Mouse (Mus musculus): Measurements from ENCODE around the gene Ptprg. TPM values are rescaled to one million over a fixed set of nuclear protein-coding genes. Genes with fewer than 3 reads are reported as not detected.

The Ptprg gene
- polyA plus RNA-seq, 1 experiment from 2014 or later = 48.0 TPM

DNA sequence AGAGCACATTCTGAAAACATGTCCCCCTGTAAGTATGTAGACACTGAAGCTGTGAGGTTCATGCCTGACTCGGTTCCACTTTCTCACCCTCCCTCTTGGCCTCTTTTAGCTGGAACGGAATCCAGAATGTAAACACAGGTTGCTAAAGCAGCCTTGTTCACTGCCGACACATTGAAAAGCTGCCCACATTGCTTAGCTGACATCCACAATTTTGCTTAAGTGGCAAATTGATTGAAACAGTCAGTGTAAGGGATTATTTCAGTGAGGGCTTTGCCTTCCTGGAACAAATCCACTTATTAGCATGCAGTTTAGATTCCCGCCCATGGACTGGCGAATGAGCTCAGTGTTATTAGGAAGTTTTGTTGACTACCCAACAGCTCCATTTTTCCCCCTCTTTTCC, 532.8 kb downstream of the Ptprg start:
- peaks cover 8% of the 10 kb centered on the region for H3K4me1 ChIP-seq (replicated peaks; ENCODE audit: control insufficient read depth, insufficient read depth, low read length)
- ATAC-seq (replicated peaks; ENCODE audit: low FRiP score) (no peak), DNase-seq (ENCODE audit: low spot score) (no peak)
- H3K9ac ChIP-seq (ENCODE audit: low read length) = no peak overlapping the region
- 61% methylated on average over 5 of the region's 5 CpGs for WGBS
- H3K9me3 ChIP-seq (ENCODE audit: control insufficient read depth, low read length) = no peaks in the 10 kb centered on the region
- no peaks in the 10 kb centered on the region for H3K27me3 ChIP-seq (ENCODE audit: control insufficient read depth, insufficient read depth, low read length)
- H3K4me3 ChIP-seq (ENCODE audit: low read depth, low read length) = no peak overlapping the region
- no peak overlapping the region for H3K4me2 ChIP-seq (ENCODE audit: low read depth, low read length, severe bottlenecking)
- H3K36me3 ChIP-seq (ENCODE audit: control insufficient read depth, insufficient read depth, low read length) = no peaks in the 10 kb centered on the region
- no peak overlapping the region for H3K27ac ChIP-seq (ENCODE audit: low read depth, low read length)

DNA sequence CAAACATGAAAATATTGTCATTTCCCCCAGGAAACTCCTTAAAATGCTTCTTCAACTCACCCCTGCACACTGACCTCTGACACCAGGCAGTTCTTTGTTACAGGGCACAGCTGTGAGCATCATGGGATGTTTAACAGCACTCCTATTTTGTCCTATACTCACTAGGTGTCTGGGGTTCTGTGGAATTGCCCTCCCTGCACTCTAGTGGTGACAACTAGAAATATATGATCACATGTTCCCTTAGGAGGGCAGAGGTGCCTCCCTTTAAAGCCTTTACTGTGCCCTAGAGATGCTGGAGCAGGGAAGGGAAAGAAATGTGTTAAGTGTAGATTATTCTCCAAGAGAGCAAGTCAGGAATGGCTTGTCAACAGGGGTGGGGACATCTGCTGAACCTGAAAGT, 536.6 kb downstream of the Ptprg start:
- H3K36me3 ChIP-seq (ENCODE audit: control insufficient read depth, insufficient read depth, low read length) = no peaks in the 10 kb centered on the region
- H3K4me2 ChIP-seq (ENCODE audit: low read depth, low read length, severe bottlenecking) = no peak overlapping the region
- H3K9ac ChIP-seq (ENCODE audit: low read length) = no peak overlapping the region
- H3K27ac ChIP-seq (ENCODE audit: low read depth, low read length) = no peak overlapping the region
- peaks cover 4% of the 10 kb centered on the region; the same call in 1 of the 2 replicates for H3K4me1 ChIP-seq (replicated peaks; ENCODE audit: control insufficient read depth, insufficient read depth, low read length)
- H3K9me3 ChIP-seq (ENCODE audit: control insufficient read depth, low read length) = no peaks in the 10 kb centered on the region
- ATAC-seq (replicated peaks; ENCODE audit: low FRiP score) (no peak), DNase-seq (ENCODE audit: low spot score) (peak; percentile 2)
- H3K27me3 ChIP-seq (ENCODE audit: control insufficient read depth, insufficient read depth, low read length) = no peaks in the 10 kb centered on the region
- H3K4me3 ChIP-seq (ENCODE audit: low read depth, low read length) = no peak overlapping the region

DNA sequence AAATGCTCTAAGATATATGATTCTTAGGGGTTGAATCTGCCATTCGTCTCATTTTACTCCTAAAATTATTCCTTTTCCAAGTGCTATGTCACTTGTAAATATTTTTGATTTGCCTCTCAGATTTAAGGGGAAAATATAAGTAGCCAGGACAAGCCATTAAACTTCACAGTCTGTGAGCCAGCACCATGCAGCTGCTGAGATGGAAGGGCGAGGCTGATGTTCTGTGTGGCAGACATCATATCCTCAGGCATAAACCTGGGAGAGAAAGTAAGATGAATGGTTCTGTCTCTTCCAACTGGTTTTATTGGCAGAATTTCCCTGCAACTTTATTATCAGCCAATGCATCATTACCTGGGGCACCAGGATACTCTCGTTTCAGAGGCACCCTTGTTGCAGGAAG, 538.4 kb downstream of the Ptprg start:
- no peak overlapping the region for H3K4me2 ChIP-seq (ENCODE audit: low read depth, low read length, severe bottlenecking)
- no peak overlapping the region for H3K9ac ChIP-seq (ENCODE audit: low read length)
- no peak overlapping the region for H3K4me3 ChIP-seq (ENCODE audit: low read depth, low read length)
- 79% methylated on average over 3 of the region's 3 CpGs for WGBS
- no peaks in the 10 kb centered on the region for H3K4me1 ChIP-seq (replicated peaks; ENCODE audit: control insufficient read depth, insufficient read depth, low read length)
- H3K36me3 ChIP-seq (ENCODE audit: control insufficient read depth, insufficient read depth, low read length) = no peaks in the 10 kb centered on the region
- DNase-seq (ENCODE audit: low spot score) (peak; percentile 2), ATAC-seq (replicated peaks; ENCODE audit: low FRiP score) (no peak)
- no peaks in the 10 kb centered on the region for H3K27me3 ChIP-seq (ENCODE audit: control insufficient read depth, insufficient read depth, low read length)
- no peaks in the 10 kb centered on the region for H3K9me3 ChIP-seq (ENCODE audit: control insufficient read depth, low read length)
- H3K27ac ChIP-seq (ENCODE audit: low read depth, low read length) = no peak overlapping the region

DNA sequence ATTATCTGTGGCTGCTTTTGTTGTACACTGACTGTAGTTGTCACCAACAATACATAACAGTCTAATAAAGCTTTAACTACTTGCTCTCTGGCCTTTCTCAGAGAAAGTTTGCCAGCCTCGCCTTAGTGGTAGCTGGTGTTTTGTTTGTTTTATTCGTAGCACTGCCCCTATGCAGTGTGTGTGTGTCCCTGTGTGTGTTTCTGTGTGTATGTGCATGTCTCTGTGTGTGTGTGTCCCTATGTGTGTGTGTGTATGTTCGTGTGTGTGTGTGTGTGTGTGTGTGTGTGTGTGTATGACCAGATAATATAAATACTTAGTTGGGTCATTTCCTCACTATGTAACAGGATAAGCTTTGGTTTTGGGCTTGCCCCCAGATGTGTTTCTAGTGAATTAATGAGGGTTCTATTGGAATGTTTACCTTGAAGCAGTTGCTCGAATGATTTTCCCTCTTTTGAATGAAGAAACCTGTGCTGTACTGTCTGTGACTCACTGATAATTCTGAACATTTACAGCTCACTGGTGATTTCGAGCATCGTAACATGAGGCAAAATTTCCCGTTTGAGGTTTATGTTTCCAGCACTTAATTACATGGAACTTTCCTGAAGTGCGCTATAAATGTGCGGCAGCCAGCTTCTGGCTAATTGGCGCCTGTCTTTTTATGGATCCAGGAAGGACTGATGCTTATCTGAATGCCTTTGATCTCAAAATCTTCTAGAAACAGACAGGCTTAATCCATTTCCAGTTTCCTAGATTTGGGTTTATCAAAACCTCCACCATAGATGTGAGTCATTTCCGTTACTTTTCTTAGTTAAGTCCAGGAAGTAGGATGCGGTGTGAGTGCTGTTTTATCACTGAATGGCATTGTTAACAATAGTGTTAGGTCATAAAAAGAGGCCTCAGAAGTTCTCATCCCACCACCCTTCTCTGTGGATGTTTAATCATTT, 546.3 kb downstream of the Ptprg start:
- 80% methylated on average over 12 of the region's 12 CpGs for WGBS
- Histone ChIP-seq H3K27me3 (ENCODE audit: control insufficient read depth, insufficient read depth, low read length) (no peaks in the 10 kb centered on the region), H3K4me2 (ENCODE audit: low read depth, low read length, severe bottlenecking) (no peak overlapping the region), H3K4me3 (ENCODE audit: low read depth, low read length) (no peak overlapping the region), H3K9ac (ENCODE audit: low read length) (no peak overlapping the region), H3K4me1 (replicated peaks; ENCODE audit: control insufficient read depth, insufficient read depth, low read length) (no peaks in the 10 kb centered on the region), H3K27ac (ENCODE audit: low read depth, low read length) (no peak overlapping the region), H3K36me3 (ENCODE audit: control insufficient read depth, insufficient read depth, low read length) (no peaks in the 10 kb centered on the region), H3K9me3 (ENCODE audit: control insufficient read depth, low read length) (no peaks in the 10 kb centered on the region)
- ATAC-seq (replicated peaks; ENCODE audit: low FRiP score) (no peak), DNase-seq (ENCODE audit: low spot score) (no peak)

DNA sequence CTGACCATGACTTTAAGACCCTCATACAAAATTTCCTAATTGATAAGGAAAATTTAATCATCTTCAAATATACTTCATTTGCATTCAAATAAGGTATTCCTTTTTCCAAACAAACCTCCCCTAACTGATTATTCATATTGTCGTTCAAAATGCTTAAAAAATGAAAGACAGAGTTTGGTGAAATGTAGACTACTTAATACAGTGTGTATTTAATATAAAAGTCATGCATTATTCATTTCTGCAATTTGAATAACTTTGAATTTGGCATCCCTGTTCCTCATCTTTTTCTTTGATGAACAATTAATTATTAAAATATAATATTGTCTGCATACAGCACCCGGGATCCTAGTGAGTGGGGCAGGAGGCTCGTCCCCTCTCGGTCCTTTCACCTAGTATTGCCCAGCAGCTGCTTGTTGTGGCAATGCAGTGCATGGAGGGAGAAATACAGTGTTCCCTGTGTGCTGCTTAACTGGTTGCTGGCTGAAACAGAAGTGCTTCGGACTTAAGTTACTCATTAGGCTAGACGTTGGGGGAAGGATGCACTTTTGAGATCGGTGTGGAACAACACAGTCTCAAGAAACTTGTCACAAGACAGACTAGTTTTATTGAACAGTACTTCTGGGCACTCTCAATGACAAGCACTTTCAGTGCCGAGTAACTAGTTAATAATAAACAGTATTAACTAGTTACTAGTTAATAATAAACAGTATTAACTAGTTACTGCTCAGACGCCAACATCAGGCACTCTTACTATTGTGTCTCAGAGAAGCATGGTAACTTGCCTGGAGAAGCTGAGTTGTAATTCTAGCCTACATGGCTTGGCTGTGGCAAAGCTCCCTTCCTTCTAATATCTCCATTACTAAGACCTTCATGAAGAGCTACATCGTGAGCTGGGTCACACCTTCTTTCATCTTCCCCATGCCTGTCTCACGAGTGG, 549.3 kb downstream of the Ptprg start:
- Histone ChIP-seq H3K9ac (ENCODE audit: low read length) (no peak overlapping the region), H3K27ac (ENCODE audit: low read depth, low read length) (no peak overlapping the region), H3K27me3 (ENCODE audit: control insufficient read depth, insufficient read depth, low read length) (no peaks in the 10 kb centered on the region), H3K9me3 (ENCODE audit: control insufficient read depth, low read length) (no peaks in the 10 kb centered on the region), H3K4me2 (ENCODE audit: low read depth, low read length, severe bottlenecking) (no peak overlapping the region), H3K4me3 (ENCODE audit: low read depth, low read length) (no peak overlapping the region), H3K4me1 (replicated peaks; ENCODE audit: control insufficient read depth, insufficient read depth, low read length) (no peaks in the 10 kb centered on the region), H3K36me3 (ENCODE audit: control insufficient read depth, insufficient read depth, low read length) (no peaks in the 10 kb centered on the region)
- ATAC-seq (replicated peaks; ENCODE audit: low FRiP score) (no peak), DNase-seq (ENCODE audit: low spot score) (no peak)
- WGBS = 82% methylated on average over 11 of the region's 11 CpGs

DNA sequence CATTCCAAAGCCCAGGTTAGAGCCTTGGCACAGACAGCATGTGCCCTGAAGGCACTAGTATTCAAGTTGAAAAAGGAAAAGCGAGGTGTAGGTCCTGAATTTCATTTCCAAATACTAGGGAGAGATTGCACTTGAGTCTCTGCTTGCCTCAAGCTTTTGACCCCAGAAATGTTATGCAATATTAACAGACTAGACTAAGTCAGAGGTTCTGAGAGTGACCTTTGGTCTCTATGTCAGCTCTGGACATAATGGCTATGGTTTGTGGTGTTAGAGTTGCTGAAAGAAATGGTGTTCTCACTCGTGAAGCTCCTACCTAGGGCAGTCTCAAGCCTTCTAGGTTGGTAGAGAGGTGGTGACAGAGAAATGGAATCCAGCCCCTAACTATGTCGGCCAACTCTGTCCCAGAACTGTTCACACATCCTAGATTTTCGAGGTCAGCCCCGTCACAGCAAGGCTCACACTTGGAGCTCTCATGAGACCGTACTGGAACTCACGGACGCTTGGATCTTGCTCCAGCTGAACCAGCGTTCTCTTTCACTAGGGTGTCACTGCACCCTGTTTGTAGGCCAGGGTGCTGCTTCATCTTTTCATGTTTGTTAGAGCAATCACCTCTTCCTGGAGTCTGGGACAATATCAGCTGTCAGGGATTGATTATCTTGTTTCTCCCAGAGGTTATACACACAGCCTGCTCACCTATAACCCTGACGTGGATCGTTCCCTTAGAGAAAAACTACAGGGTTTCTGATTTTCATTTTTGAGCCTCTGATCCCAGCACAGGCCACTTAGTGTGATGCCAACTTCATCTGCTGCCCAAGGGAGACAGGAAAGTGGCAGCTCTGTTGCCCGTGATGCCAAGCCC, 551.2 kb downstream of the Ptprg start:
- no peak for DNase-seq (ENCODE audit: low spot score)
- Histone ChIP-seq H3K27ac (ENCODE audit: low read depth, low read length) (no peak overlapping the region), H3K9ac (ENCODE audit: low read length) (no peak overlapping the region), H3K36me3 (ENCODE audit: control insufficient read depth, insufficient read depth, low read length) (no peaks in the 10 kb centered on the region), H3K4me2 (ENCODE audit: low read depth, low read length, severe bottlenecking) (no peak overlapping the region), H3K9me3 (ENCODE audit: control insufficient read depth, low read length) (no peaks in the 10 kb centered on the region), H3K4me3 (ENCODE audit: low read depth, low read length) (no peak overlapping the region), H3K27me3 (ENCODE audit: control insufficient read depth, insufficient read depth, low read length) (no peaks in the 10 kb centered on the region), H3K4me1 (replicated peaks; ENCODE audit: control insufficient read depth, insufficient read depth, low read length) (no peaks in the 10 kb centered on the region)
- no peak for ATAC-seq (replicated peaks; ENCODE audit: low FRiP score)
- WGBS = 88% methylated on average over 12 of the region's 12 CpGs

DNA sequence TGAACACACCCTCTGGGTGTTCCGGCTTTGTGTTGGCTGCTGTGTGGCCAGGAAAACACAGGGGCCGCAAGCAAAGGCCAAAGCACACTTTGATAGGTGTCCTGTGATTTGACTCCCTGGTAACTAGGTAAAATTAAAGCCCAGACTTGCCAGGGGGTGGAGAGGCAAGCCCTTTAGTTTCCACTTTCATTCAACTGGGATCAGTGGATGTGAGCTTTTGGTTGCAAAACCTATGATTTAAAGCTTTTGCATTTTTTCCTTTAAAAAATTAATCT, 551.8 kb downstream of the Ptprg start:
- DNase-seq (ENCODE audit: low spot score) (no peak), ATAC-seq (replicated peaks; ENCODE audit: low FRiP score) (no peak)
- Histone ChIP-seq H3K4me1 (replicated peaks; ENCODE audit: control insufficient read depth, insufficient read depth, low read length) (no peaks in the 10 kb centered on the region), H3K9me3 (ENCODE audit: control insufficient read depth, low read length) (no peaks in the 10 kb centered on the region), H3K36me3 (ENCODE audit: control insufficient read depth, insufficient read depth, low read length) (no peaks in the 10 kb centered on the region), H3K4me3 (ENCODE audit: low read depth, low read length) (no peak overlapping the region), H3K9ac (ENCODE audit: low read length) (no peak overlapping the region), H3K27ac (ENCODE audit: low read depth, low read length) (no peak overlapping the region), H3K27me3 (ENCODE audit: control insufficient read depth, insufficient read depth, low read length) (no peaks in the 10 kb centered on the region), H3K4me2 (ENCODE audit: low read depth, low read length, severe bottlenecking) (no peak overlapping the region)
- 93% methylated on average over 2 of the region's 2 CpGs for WGBS

DNA sequence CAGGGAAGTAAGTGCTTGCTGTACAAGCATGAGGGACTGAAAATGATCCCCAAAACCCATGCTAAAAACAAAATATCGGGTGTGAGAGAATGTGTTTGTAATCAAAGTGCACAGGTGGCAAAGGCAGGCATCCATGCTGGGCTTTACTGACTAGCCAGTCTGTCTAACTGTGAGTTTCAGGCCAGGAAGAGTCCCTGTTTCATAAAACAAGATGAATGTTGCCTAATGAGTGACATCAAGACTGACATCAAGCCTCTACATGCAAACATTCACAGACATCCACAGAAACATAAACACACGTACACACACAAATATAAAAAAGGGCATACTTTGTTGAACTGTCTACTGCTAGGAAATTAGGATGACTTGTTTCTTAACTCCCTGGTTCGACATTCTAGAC, 552.3 kb downstream of the Ptprg start:
- Histone ChIP-seq H3K4me2 (ENCODE audit: low read depth, low read length, severe bottlenecking) (no peak overlapping the region), H3K9ac (ENCODE audit: low read length) (no peak overlapping the region), H3K27ac (ENCODE audit: low read depth, low read length) (no peak overlapping the region), H3K36me3 (ENCODE audit: control insufficient read depth, insufficient read depth, low read length) (no peaks in the 10 kb centered on the region), H3K27me3 (ENCODE audit: control insufficient read depth, insufficient read depth, low read length) (no peaks in the 10 kb centered on the region), H3K4me3 (ENCODE audit: low read depth, low read length) (no peak overlapping the region), H3K9me3 (ENCODE audit: control insufficient read depth, low read length) (no peaks in the 10 kb centered on the region), H3K4me1 (replicated peaks; ENCODE audit: control insufficient read depth, insufficient read depth, low read length) (no peaks in the 10 kb centered on the region)
- no peak for ATAC-seq (replicated peaks; ENCODE audit: low FRiP score)
- no peak for DNase-seq (ENCODE audit: low spot score)
- WGBS = 91% methylated on average over 3 of the region's 3 CpGs
